Mouse (Mus musculus) hindbrain, embryonic 14.5 days (tissue): ENCODE data around the gene Adipoq. TPM values are rescaled to one million over a fixed set of nuclear protein-coding genes. Genes with fewer than 3 reads are reported as not detected.
"Not testable (repeated sequence)": the region's sequence is repeated elsewhere in the genome, so short reads cannot be mapped to it uniquely, and the experiment has no call there.

Experiments
- ATAC-seq: fragments of 200-750 bp; cut with Nextera tagmentation; 2 replicates; pipeline ENCODE4 v1.8.0; 2017; ENCODE audit warnings: moderate number of reproducible peaks, mild to moderate bottlenecking, moderate TSS enrichment, moderate library complexity; ENCODE audit not compliant: low FRiP score
- DNase-seq: peaks from one replicate; pipeline ENCODE4 v3.0.0-alpha.2; 2015; ENCODE audit warnings: low spot score
- H3K27ac ChIP-seq: fragments of 300-500 bp; sonication (generic); 2 replicates; pipeline ENCODE4 v1.5.1; 2014; ENCODE audit warnings: mild to moderate bottlenecking, moderate library complexity
- H3K27me3 ChIP-seq: fragments of 300-500 bp; sonication (generic); 2 replicates; pipeline ENCODE4 v1.6.1; 2014; ENCODE audit warnings: mild to moderate bottlenecking, low read length, mixed read lengths; ENCODE audit not compliant: control insufficient read depth, insufficient read depth
- H3K36me3 ChIP-seq: fragments of 300-500 bp; sonication (generic); replicated peaks from 2 replicates; pipeline ENCODE4 v1.6.1; 2014; ENCODE audit not compliant: control insufficient read depth, insufficient read depth
- H3K4me1 ChIP-seq: fragments of 300-500 bp; sonication (generic); replicated peaks from 2 replicates; pipeline ENCODE4 v1.6.1; 2014; ENCODE audit warnings: antibody characterized with exemption, low read length, mixed read lengths; ENCODE audit not compliant: control insufficient read depth, insufficient read depth
- H3K4me2 ChIP-seq: fragments of 300-500 bp; sonication (generic); replicated peaks from 2 replicates; pipeline ENCODE4 v1.6.1; 2014; ENCODE audit warnings: mild to moderate bottlenecking, moderate library complexity
- H3K4me3 ChIP-seq: fragments of 300-500 bp; sonication (generic); replicated peaks from 2 replicates; pipeline ENCODE4 v1.5.1; 2014; ENCODE audit warnings: mild to moderate bottlenecking, low read length
- H3K9ac ChIP-seq: fragments of 300-500 bp; sonication (generic); 2 replicates; pipeline ENCODE4 v1.6.1; 2014
- H3K9me3 ChIP-seq: fragments of 300-500 bp; sonication (generic); 2 replicates; pipeline ENCODE4 v1.6.1; 2016; ENCODE audit warnings: low read length; ENCODE audit not compliant: control insufficient read depth
- WGBS: fragments of 180-500 bp; shearing (Covaris S2); extraction: QIAGEN DNeasy Blood & Tissue Kit; methylation state at CpG from one replicate; pipeline ENCODE4 v1.1.7; 2014; 5-methylcytosine and 5-hydroxymethylcytosine counted together
- polyA plus RNA-seq: library from polyadenylated mRNA; unstranded; fragments of >200 nt; fragmentation: Nextera tagmentation; extraction: Ambion mirVana; gene quantifications from 2 replicates; pipeline ENCODE4 v1.2.1, GENCODE M21; 2014

Adipoq gene
- polyA plus RNA-seq: not detected in 2 replicates

DNA sequence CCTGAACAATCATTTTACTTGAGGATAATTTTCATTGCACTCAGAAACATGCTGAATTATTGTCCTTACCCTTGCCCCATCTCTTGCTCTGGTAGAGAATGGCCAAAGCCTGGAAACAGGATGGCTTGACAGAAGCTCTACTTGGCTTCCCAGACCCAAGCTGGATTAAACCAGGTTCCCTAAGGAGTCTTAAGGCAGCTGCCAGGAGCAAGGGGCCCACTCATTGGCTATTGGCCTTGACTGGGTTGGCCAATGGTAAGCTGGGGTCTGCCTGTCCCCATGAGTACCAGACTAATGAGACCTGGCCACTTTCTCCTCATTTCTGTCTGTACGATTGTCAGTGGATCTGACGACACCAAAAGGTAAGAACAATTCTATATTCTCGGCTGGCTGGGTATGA lies at the start of gene Adipoq:
TSS of gene Adipoq (plus strand) at position 257 of the 400 bp plus-strand sequence.
- 90% methylated on average over 3 of the region's 3 CpGs for WGBS

DNA sequence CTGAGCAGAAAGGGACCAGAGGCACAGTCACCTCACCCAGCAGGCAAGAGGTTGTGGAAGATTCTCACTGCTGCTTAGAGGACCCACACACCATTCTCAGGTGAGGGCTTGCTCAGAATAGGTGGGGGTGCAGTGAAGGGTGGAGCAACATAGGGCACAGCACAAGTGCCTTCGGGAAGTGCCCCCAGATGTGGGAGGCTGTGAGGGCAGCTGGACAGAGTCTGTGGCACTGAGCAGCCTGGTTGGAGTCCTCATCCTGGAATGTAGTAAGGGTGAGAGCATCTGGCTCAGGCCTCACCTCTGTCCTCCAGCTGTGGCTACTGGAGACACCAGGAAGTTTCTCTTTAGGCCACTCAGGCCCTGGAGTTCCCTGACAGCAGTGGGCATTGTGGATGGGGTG lies 49.5 kb upstream of the Adipoq start:
- H3K9me3 ChIP-seq, H3K9ac ChIP-seq, H3K36me3 ChIP-seq, H3K4me3 ChIP-seq, ATAC-seq, H3K4me2 ChIP-seq, H3K27ac ChIP-seq, DNase-seq, H3K4me1 ChIP-seq: not testable (repeated sequence)
- H3K27me3 ChIP-seq: peaks cover 22% of the 10 kb centered on the region
- WGBS: 94% methylated on average over 1 of the region's 1 CpGs

More for the DNA sequence above, at the start of gene Adipoq:
- Histone ChIP-seq H3K4me3 (no peak within 1 kb of the TSS), H3K9ac (no peak within 1 kb of the TSS), H3K27me3 (no peaks in the 10 kb centered on the region), H3K4me1 (no peaks in the 10 kb centered on the region), H3K27ac (no peak within 1 kb of the TSS), H3K36me3 (no peaks in the 10 kb centered on the region), H3K9me3 (no peaks in the 10 kb centered on the region), H3K4me2 (no peak within 1 kb of the TSS)
- DNase-seq: no peak
- ATAC-seq: no peak

DNA sequence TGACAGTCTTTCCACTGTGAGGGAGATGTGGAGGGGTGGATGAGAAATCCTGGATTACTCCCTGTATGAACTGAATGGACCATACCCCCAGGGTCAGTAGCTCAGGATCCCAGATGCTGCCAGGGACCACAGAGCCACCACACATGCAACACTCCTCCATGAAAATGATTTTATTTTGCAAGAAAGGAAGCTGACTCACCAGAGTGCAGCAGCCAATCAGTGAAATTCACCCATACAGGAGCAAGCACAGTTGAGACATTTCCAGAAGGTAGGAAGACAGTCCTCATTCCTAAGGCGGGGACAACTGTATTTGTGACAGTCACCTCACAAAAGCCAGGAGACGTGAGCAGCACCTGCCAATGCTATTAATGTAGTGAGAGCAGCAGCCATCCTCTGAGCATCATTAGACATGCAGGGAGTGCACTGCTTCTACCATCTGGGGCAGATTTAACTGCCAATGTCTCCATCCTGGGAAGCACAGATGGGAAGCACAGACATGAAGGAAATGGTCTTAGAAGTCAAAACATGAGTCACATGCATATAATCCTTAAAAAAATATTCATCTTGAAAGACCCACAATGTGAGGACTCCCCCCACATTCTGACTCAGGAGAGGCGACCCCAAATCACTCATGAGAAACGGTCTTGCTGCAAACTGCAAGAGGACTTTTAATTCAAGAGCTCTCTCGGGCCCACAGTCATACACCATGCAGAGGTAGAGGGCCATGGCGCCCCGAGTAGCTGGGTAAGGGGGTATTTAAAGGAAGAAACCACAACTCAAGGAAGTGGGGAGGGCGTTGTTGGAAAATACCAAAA lies 48.8 kb upstream of the Adipoq start:
- not testable (repeated sequence) for H3K4me1 ChIP-seq, H3K9me3 ChIP-seq, H3K4me3 ChIP-seq, H3K9ac ChIP-seq, DNase-seq, H3K27ac ChIP-seq, H3K36me3 ChIP-seq, H3K4me2 ChIP-seq, ATAC-seq
- peaks cover 22% of the 10 kb centered on the region for H3K27me3 ChIP-seq
- WGBS: 79% methylated on average over 8 of the region's 8 CpGs

DNA sequence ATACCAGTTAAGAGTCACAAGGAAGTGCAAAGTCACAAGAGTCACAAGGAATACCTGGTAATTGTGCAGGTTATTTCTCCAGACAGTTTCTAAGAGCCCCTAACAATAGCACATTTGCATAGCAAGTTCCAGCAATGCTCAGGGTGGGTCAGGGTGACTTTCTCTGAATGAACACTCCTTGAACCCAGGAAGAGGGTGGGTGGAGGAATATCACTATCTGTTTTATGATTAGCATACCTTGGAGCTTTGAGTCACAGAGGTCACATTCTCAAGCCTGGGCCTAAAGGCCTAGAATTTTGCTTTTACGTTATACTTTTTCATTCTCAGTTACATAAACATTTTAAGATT lies 48.3 kb upstream of the Adipoq start:
- not testable (repeated sequence) for H3K9me3 ChIP-seq, H3K27ac ChIP-seq, DNase-seq, H3K4me2 ChIP-seq, H3K36me3 ChIP-seq, H3K9ac ChIP-seq, H3K4me3 ChIP-seq, H3K4me1 ChIP-seq, ATAC-seq
- peaks cover 22% of the 10 kb centered on the region for H3K27me3 ChIP-seq
- WGBS: 90% methylated on average over 1 of the region's 1 CpGs

DNA sequence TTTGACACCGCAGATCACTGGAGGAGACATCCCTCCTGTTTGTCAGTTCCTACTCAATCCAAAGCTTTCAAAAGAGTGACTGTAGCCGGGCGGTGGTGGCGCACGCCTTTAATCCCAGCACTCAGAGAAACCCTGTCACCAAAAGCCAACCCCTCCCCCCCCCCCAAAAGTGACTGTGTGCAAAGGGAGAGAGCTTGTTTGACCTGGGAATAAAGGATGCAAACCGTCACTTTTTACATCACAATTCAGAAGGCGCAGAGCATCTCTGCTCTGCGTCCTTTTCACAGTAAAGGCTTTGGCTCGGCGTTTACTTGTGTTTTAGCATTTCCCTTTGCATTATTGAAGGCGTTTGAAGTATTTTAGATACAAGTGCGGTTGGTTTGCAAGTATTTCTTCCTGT lies 46.7 kb upstream of the Adipoq start:
- Histone ChIP-seq H3K4me1 (no peaks in the 10 kb centered on the region; the same call in 1 of the 2 replicates), H3K27ac (no peak overlapping the region), H3K9me3 (no peaks in the 10 kb centered on the region), H3K36me3 (no peaks in the 10 kb centered on the region), H3K4me2 (peak overlapping the region; percentile 62), H3K9ac (peak overlapping the region; percentile 44), H3K4me3 (peak overlapping the region; percentile 27), H3K27me3 (peaks cover 22% of the 10 kb centered on the region)
- ATAC-seq (no peak), DNase-seq (no peak)
- WGBS: 2% methylated on average over 12 of the region's 12 CpGs

DNA sequence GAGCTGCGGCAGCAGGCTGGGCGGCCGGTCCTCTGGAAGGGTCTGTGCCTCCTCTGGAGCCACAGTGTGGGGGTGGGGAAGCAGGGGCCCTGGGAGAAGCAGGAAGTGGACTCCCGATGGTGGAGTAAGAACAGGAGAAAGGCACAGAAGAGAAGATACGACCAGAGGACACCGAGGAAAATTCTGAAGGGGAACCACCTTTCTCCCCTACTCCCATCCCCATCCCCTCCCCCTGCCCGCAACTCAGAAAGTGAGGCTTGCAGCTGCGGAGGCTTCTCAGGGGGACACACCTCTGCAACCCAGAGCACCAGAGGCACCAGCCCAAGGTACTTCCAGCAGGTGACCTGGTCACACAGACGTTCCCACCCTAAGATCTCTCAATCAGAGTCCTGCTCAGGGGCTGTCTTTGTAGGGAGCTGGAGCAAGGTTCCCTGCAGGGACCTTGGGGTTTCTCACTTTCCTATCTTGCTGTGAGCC lies 46.2 kb upstream of the Adipoq start:
- peak; percentile 40; the same call in 1 of the 2 replicates for ATAC-seq

DNA sequence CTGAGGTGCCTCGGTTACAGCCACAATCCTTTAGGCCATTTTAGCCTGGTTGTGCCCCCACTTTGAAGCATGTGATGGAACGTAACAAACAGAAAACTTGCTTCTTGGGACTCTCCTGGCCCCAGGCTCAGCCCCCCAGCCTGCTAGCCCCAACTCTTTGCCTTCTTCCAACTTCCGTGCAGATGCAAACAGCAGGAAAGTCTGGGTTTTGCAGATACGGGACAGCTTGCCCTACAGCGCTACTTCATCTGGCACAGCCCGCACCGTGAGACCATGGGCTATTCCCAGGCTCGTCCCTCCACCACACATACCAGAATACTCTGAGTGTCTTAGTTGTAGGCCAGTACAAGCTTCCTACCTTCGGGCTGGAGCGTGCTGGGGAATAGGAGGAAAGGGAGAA lies 45.7 kb upstream of the Adipoq start:
- ATAC-seq (peak; percentile 14; the same call in 1 of the 2 replicates), DNase-seq (no peak)
- no peaks in the 10 kb centered on the region for H3K36me3 ChIP-seq
- WGBS: 11% methylated on average over 10 of the region's 10 CpGs
- H3K4me3 ChIP-seq: no peak overlapping the region
- peak overlapping the region; percentile 62 for H3K4me2 ChIP-seq
- H3K4me1 ChIP-seq: no peaks in the 10 kb centered on the region; the same call in 1 of the 2 replicates
- H3K9me3 ChIP-seq: no peaks in the 10 kb centered on the region
- peaks cover 22% of the 10 kb centered on the region for H3K27me3 ChIP-seq
- no peak overlapping the region for H3K27ac ChIP-seq
- H3K9ac ChIP-seq: peak overlapping the region; percentile 44; the same call in 1 of the 2 replicates

More for the DNA sequence above, 46.2 kb upstream of the Adipoq start:
- peak overlapping the region; percentile 62 for H3K4me2 ChIP-seq
- H3K9ac ChIP-seq: peak overlapping the region; percentile 44
- peaks cover 22% of the 10 kb centered on the region for H3K27me3 ChIP-seq
- 2% methylated on average over 9 of the region's 9 CpGs for WGBS
- H3K9me3 ChIP-seq: no peaks in the 10 kb centered on the region
- no peaks in the 10 kb centered on the region; the same call in 1 of the 2 replicates for H3K4me1 ChIP-seq
- peak overlapping the region; percentile 27 for H3K4me3 ChIP-seq
- no peaks in the 10 kb centered on the region for H3K36me3 ChIP-seq
- no peak for DNase-seq
- H3K27ac ChIP-seq: no peak overlapping the region

DNA sequence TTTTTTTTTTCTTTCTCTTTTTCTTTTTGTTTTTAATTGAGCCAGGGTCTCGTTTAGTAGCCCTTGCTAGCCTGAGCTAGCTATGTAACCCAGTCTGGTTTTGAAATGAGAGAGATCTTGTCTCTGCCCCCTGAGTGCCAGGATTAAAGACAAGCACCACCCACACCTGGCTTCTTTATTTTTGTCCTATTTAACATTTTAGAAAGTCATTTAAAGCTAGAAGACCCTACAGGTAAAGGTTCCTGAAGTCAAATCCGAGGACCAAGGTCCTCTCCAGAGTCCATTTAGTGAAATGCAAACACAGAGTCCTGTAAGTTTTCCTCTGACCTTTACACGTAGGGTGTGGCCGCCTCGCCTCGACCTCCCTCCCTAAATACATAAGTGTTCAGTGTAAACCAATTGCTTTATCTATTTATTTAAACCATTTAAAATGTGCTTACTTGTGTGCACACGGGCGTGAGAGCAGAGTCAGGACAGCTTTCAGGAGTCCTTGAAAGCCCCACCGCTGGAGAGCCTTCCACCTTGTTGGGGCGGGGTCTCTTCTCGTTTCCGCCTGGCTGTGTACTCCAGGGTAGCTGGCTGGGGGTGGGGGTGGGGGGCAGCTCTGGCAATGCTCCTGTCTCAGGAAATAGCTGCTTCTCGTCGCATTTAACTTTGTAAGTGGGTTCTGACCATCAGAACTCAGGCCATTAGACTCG lies 43.8 kb upstream of the Adipoq start:
- peak overlapping the region; percentile 44 for H3K4me2 ChIP-seq
- H3K27me3 ChIP-seq: peaks cover 22% of the 10 kb centered on the region
- H3K4me3 ChIP-seq: peak overlapping the region; percentile 13
- H3K4me1 ChIP-seq: no peaks in the 10 kb centered on the region; the same call in none of the 2 replicates
- H3K36me3 ChIP-seq: no peaks in the 10 kb centered on the region
- DNase-seq: no peak
- no peak overlapping the region for H3K27ac ChIP-seq
- 16% methylated on average over 15 of the region's 15 CpGs for WGBS
- peak overlapping the region; percentile 28; the same call in 1 of the 2 replicates for H3K9ac ChIP-seq
- ATAC-seq: no peak
- no peaks in the 10 kb centered on the region for H3K9me3 ChIP-seq
